Comparison of ENCODE assay signal across 9 mouse cellular contexts in the genomic region with DNA sequence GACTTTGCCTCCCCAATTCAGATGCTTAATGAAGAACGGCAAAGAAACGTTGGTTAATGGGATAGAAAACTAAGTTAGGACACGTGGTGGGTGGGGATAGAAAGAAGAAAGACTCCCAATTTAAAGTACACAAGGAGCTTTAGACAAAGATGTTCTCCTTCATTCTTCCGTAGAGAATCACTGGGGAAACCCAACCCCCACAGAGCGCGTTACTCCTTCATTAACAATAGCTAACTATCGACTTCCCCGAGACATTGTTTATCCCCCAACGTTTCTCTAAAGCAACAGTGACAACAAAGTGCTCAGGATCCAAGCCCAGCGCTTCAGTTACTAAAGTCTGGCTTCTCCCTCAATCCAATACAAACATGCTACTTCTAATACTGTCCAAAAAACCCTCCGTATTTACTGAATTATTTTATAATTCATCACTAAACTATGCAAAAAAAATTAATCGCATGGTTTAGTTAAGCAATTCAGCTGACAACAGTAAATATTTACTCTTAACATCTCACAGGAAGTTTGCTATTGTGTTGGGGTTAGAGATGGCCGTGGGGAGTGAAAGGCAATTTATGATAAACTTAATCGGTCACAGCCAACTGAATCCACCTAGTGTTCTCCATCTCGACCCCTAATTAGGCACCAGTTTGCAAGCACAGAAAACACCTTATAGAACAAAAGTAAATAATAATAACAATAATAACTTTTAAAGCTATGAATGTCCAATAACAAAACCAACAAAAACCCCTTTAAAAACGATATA. TPM values are rescaled to one million over a fixed set of nuclear protein-coding genes. Genes with fewer than 3 reads are reported as not detected.
DNase-seq lines count a peak whose midpoint lies in the region; ATAC-seq and TF ChIP-seq lines count a peak whose summit lies in the region.
"Had no signal": no experiment of that assay in that cellular context is flagged by ENCODE, and none has a peak within 500 bp of the region (broad histone marks: within the 10 kb centered on the region; RNA-seq: fewer than 3 reads in every experiment).

No protein-coding gene starts in this region.

- TF ChIP-seq POLR2A in embryonic fibroblast, embryonic 13.5 days (IDR thresholded peaks at IDR 0.05; ENCODE audit: low read depth, low read length), result no peak

- no peak for DNase-seq in kidney, postnatal 0 days (ENCODE audit: low spot score)
- no peak for DNase-seq in kidney, postnatal 10 days
- no peak for DNase-seq in limb, embryonic 11.5 days (ENCODE audit: low spot score)
- peak; percentile 40 for DNase-seq in retina, postnatal 1 day
- DNase-seq in left cerebral cortex, postnatal 10 days (ENCODE audit: extremely low spot score in 1 of 2, low spot score in 2 of 2), result no peak
- no peak for DNase-seq in kidney, postnatal 14 days

- intact Hi-C loops in left cerebral cortex, postnatal 10 days (cut with DNase I), result no loop called here

- WGBS in kidney, postnatal 0 days, result 2% methylated on average over 16 of the region's 16 CpGs
- WGBS in limb, embryonic 11.5 days, result under 1% methylated on average over 16 of the region's 16 CpGs

- H3K9me3 ChIP-seq in kidney, postnatal 0 days (replicated peaks; ENCODE audit: low read length), result no peaks in the 10 kb centered on the region
- no peaks in the 10 kb centered on the region for H3K9me3 ChIP-seq in limb, embryonic 11.5 days (ENCODE audit: control insufficient read depth, low read length)

- TF ChIP-seq CTCF in kidney, postnatal 0 days (IDR thresholded peaks at IDR 0.05; ENCODE audit: low read depth), result no peak
- no peak for TF ChIP-seq CTCF in embryonic fibroblast, embryonic 13.5 days (IDR thresholded peaks at IDR 0.05; ENCODE audit: borderline replicate concordance, insufficient read depth, low read length)

- H3K4me3 ChIP-seq in kidney, postnatal 0 days (replicated peaks; ENCODE audit: low read depth, low read length), result peak overlapping the region; percentile 99
- peak overlapping the region; percentile 95 for H3K4me3 ChIP-seq in embryonic fibroblast, embryonic 13.5 days (ENCODE audit: insufficient read depth, low read length)
- H3K4me3 ChIP-seq in limb, embryonic 11.5 days (ENCODE audit: low read depth, low read length), result peak overlapping the region; percentile 97

- H3K4me1 ChIP-seq in kidney, postnatal 0 days (replicated peaks; ENCODE audit: insufficient read depth, low read length), result no peaks in the 10 kb centered on the region
- H3K4me1 ChIP-seq in embryonic fibroblast, embryonic 13.5 days (ENCODE audit: control insufficient read depth, insufficient read depth, low read length), result peaks cover 5% of the 10 kb centered on the region
- 0 out of 2 replicates have a peak, but pooled peaks cover 2% of the 10 kb centered on the region for H3K4me1 ChIP-seq in limb, embryonic 11.5 days (ENCODE audit: control insufficient read depth, insufficient read depth, low read length)

- H3K36me3 ChIP-seq in kidney, postnatal 0 days (ENCODE audit: insufficient read depth, low read length), result no peaks in the 10 kb centered on the region
- no peaks in the 10 kb centered on the region for H3K36me3 ChIP-seq in limb, embryonic 11.5 days (ENCODE audit: control insufficient read depth, insufficient read depth, low read length)

- H3K27me3 ChIP-seq in kidney, postnatal 0 days (ENCODE audit: insufficient read depth, low read length), result no peaks in the 10 kb centered on the region
- no peaks in the 10 kb centered on the region for H3K27me3 ChIP-seq in limb, embryonic 11.5 days (ENCODE audit: control insufficient read depth, insufficient read depth, low read length)

- H3K4me2 ChIP-seq in kidney, postnatal 0 days (ENCODE audit: low read length), result peak overlapping the region; percentile 83
- peak overlapping the region; percentile 54 for H3K4me2 ChIP-seq in limb, embryonic 11.5 days (ENCODE audit: low read depth, severe bottlenecking)

- H3K27ac ChIP-seq in kidney, postnatal 0 days, result no peak overlapping the region; the same call in 1 of the 2 replicates
- H3K27ac ChIP-seq in embryonic fibroblast, embryonic 13.5 days (ENCODE audit: insufficient read depth, low read length), result no peak overlapping the region; the same call in 1 of the 2 replicates
- H3K27ac ChIP-seq in limb, embryonic 11.5 days (replicated peaks; ENCODE audit: low read depth, low read length), result no peak overlapping the region
- H3K27ac ChIP-seq: macrophage had no signal

- H3K9ac ChIP-seq in kidney, postnatal 0 days (ENCODE audit: low read depth, low read length), result peak overlapping the region; percentile 93; the same call in 1 of the 2 replicates
- no peak overlapping the region for H3K9ac ChIP-seq in limb, embryonic 11.5 days (ENCODE audit: low read length)

- ATAC-seq in kidney, postnatal 0 days (replicated peaks; ENCODE audit: low FRiP score, low read depth), result no peak
- ATAC-seq in limb, embryonic 11.5 days (ENCODE audit: insufficient number of reproducible peaks, low FRiP score, low TSS enrichment, low read depth), result no peak
- ATAC-seq in megakaryocyte progenitor cell, adult 5-6 weeks (replicated peaks; ENCODE audit: poor library complexity), result no peak

RNA-seq across cellular contexts. Expression of a gene that starts 2.5 kb away (rescaled TPM):
- 34.8 and 35.0 TPM in 2 replicates for polyA plus RNA-seq in kidney, postnatal 0 days (2015; fragmentation: Nextera tagmentation; extraction: Ambion mirVana)
- 91.6 and 92.4 TPM in 2 replicates for polyA plus RNA-seq in embryonic fibroblast, embryonic 13.5 days (2011; ENCODE audit: insufficient read length, low read depth, missing spikeins)
- 190 and 206 TPM in 2 replicates for polyA plus RNA-seq in limb, embryonic 11.5 days (2014; fragmentation: Nextera tagmentation; extraction: Ambion mirVana)
- 2.8 and 3.4 TPM in 2 replicates for total RNA-seq in megakaryocyte progenitor cell, adult 5-6 weeks (2015)
- total RNA-seq in megakaryocyte progenitor cell, adult 5-6 weeks (2017), result 1.1 and 1.6 TPM in 2 replicates
- 1 to 10 TPM; 1.9 to 2.6 TPM for total RNA-seq in left cerebral cortex, postnatal 10 days (2021)
